Mouse (Mus musculus) embryonic facial prominence, embryonic 13.5 days (tissue): ENCODE measurements at regions not wholly inside any gene's neighbourhood (a gene's known extent, or its start where the extent isn't known, plus 50 kb on each side); places are given as distances from the start of the nearest gene placed in this dataset.

Source experiments
- ATAC-seq: fragments of 200-750 bp; cut with Nextera tagmentation; 2 replicates; pipeline ENCODE4 v1.8.0; 2017; ENCODE audit warnings: low read depth; ENCODE audit not compliant: insufficient number of reproducible peaks, insufficient read depth, low FRiP score, low TSS enrichment
- H3K27ac ChIP-seq: fragments of 300-500 bp; sonication (generic); 2 replicates; pipeline ENCODE4 v1.5.1; 2015; ENCODE audit warnings: moderate library complexity, mild to moderate bottlenecking, inconsistent platforms
- H3K27me3 ChIP-seq: fragments of 300-500 bp; sonication (generic); 2 replicates; pipeline ENCODE4 v1.6.1; 2015; ENCODE audit warnings: mild to moderate bottlenecking, inconsistent platforms
- H3K36me3 ChIP-seq: fragments of 300-500 bp; sonication (generic); 2 replicates; pipeline ENCODE4 v1.6.1; 2015; ENCODE audit warnings: mild to moderate bottlenecking, inconsistent platforms
- H3K4me1 ChIP-seq: fragments of 300-500 bp; sonication (generic); 2 replicates; pipeline ENCODE4 v1.6.1; 2015; ENCODE audit warnings: inconsistent platforms
- H3K4me2 ChIP-seq: fragments of 300-500 bp; sonication (generic); 2 replicates; pipeline ENCODE4 v1.6.1; 2015; ENCODE audit warnings: moderate library complexity, mild to moderate bottlenecking, inconsistent platforms
- H3K4me3 ChIP-seq: fragments of 300-500 bp; sonication (generic); 2 replicates; pipeline ENCODE4 v1.5.1; 2015; ENCODE audit warnings: mild to moderate bottlenecking, inconsistent platforms
- H3K9ac ChIP-seq: fragments of 300-500 bp; sonication (generic); 2 replicates; pipeline ENCODE4 v1.6.1; 2015; ENCODE audit warnings: mild to moderate bottlenecking, inconsistent platforms
- H3K9me3 ChIP-seq: fragments of 300-500 bp; sonication (generic); 2 replicates; pipeline ENCODE4 v1.6.1; 2016; ENCODE audit warnings: inconsistent platforms
- WGBS: fragments of 180-500 bp; shearing (Covaris S2); methylation state at CpG from one replicate; pipeline ENCODE4 v1.1.7; 2015; ENCODE audit warnings: mixed read lengths; 5-methylcytosine and 5-hydroxymethylcytosine counted together

GRCm38 (mm10) chr10:126479743-126480142, 421.4 kb downstream of the Atp23 start:
- Histone ChIP-seq H3K27ac (no peak overlapping the region), H3K27me3 (no peaks in the 10 kb centered on the region), H3K4me1 (no peaks in the 10 kb centered on the region), H3K4me2 (no peak overlapping the region), H3K4me3 (no peak overlapping the region), H3K9me3 (no peaks in the 10 kb centered on the region), H3K9ac (no peak overlapping the region), H3K36me3 (no peaks in the 10 kb centered on the region)
- no peak for ATAC-seq
- 37% methylated on average over 2 of the region's 2 CpGs for WGBS

DNA sequence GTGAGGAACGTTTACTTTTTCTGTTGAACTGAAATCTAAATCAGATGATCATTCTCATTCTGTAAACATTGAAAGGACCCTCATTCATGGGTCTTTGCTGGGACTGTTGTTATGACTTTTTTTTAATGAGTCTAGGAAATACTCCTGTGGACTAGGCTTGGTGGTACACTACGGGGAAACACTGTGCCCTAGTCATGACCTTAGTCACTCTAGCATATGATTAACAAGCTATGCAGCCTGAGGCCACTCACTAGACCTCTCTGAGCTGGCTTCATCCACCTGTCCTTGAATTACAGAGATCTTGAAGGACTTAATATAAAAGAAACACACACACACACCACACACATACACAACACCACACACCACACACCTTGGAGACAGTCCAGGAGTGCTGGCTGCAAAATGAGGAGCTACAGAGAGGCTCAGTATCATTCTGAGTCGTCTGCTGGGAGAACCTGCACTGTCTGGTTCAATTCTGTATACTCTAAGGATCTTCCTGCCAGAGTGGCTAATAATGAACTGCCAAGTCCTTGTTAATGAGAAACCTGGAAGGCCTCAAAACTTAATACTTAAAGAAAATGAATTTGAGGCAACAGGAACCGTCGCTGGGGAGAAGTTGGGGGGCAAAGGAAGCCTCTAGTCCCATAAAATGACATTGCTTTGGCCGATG, 428.0 kb downstream of the Atp23 start:
- no peaks in the 10 kb centered on the region for H3K36me3 ChIP-seq
- no peak for ATAC-seq

DNA sequence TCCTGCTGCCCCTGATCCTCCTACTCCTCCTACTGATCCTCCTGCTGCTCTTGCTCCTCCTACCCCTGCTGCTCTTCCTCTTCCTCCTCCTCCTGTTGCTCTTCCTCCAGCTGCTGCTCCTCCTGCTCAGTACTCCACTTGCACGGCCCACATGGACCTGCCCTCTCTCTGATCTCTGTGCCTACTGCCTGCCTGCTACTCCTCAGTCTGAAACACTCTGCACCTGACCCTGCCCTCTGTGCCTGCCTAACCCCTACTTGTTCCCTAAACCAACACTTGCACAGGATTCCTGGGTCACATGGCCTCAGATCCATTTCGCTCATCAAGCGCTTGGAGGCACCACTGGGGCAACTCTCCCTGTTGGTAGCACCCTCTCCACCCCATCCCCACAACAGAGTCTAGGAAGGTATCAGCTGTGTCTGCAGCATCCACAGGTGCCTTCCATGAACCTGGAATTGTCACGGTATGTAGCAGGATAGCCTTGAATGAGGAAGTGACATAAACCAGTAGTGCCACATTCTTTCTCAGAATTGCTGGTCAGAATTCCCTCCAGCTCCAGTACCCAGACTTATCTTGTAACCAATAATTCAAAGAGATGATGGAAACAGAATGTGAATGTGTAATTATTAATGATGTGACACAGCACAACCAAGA, 430.2 kb downstream of the Atp23 start:
- Histone ChIP-seq H3K4me1 (no peaks in the 10 kb centered on the region), H3K27ac (no peak overlapping the region), H3K36me3 (no peaks in the 10 kb centered on the region), H3K9me3 (no peaks in the 10 kb centered on the region), H3K4me3 (no peak overlapping the region), H3K27me3 (no peaks in the 10 kb centered on the region), H3K9ac (no peak overlapping the region), H3K4me2 (no peak overlapping the region)
- WGBS, result 56% methylated on average over 4 of the region's 4 CpGs
- ATAC-seq, result no peak

More for the DNA sequence above, 428.0 kb downstream of the Atp23 start:
- Histone ChIP-seq H3K9me3 (no peaks in the 10 kb centered on the region), H3K9ac (no peak overlapping the region), H3K4me2 (no peak overlapping the region), H3K27me3 (no peaks in the 10 kb centered on the region), H3K27ac (no peak overlapping the region), H3K4me3 (no peak overlapping the region), H3K4me1 (no peaks in the 10 kb centered on the region)
- 67% methylated on average over 6 of the region's 6 CpGs for WGBS

DNA sequence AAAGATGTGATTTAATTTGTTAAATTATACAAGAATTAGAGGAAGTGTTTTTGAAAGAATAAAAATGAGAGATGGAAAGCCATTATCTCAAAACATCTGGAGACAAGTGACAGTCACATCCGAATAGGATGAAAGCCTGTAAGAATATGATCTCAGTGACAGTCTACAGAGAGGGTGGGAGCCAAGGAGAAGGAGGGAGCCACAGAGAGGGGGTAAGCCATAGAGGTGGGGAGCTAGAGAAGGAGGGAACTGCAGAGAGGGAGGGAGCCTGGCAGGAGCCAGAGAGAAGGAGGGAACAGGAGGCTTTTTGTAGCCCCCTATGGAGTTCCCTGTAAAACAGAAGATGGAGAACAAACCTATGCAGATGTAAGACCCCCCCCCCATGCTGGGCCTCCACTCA, 438.4 kb downstream of the Atp23 start:
- no peak for ATAC-seq
- no peak overlapping the region for H3K4me2 ChIP-seq
- H3K4me1 ChIP-seq, result no peaks in the 10 kb centered on the region
- 43% methylated on average over 1 of the region's 1 CpGs for WGBS
- H3K27me3 ChIP-seq, result no peaks in the 10 kb centered on the region
- H3K9me3 ChIP-seq, result no peaks in the 10 kb centered on the region
- no peak overlapping the region for H3K9ac ChIP-seq
- no peak overlapping the region for H3K4me3 ChIP-seq
- no peak overlapping the region for H3K27ac ChIP-seq
- H3K36me3 ChIP-seq, result no peaks in the 10 kb centered on the region

DNA sequence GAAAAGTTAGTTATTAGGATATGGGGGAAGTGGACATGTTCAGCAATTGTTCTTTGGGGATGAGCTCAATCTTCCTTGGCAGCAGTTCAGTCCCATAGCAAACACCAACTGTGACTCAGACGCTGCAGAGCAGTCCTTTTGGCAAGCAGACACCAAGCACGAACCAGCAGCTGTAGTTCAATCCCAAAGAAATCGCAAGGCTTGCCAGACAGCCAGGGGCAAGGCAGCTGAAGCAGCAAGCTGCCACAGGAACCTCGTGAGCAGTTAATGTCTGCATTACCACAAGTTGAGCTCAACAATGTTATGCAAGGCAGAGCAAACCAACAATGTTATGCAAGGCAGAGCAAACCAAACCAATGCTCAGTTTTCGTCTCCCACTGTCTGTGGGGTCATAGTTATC, 442.6 kb downstream of the Atp23 start:
- WGBS, result 77% methylated on average over 5 of the region's 5 CpGs
- Histone ChIP-seq H3K27me3 (no peaks in the 10 kb centered on the region), H3K27ac (no peak overlapping the region), H3K9ac (no peak overlapping the region), H3K36me3 (no peaks in the 10 kb centered on the region), H3K4me1 (no peaks in the 10 kb centered on the region), H3K4me3 (no peak overlapping the region), H3K9me3 (no peaks in the 10 kb centered on the region), H3K4me2 (no peak overlapping the region)
- ATAC-seq, result no peak

DNA sequence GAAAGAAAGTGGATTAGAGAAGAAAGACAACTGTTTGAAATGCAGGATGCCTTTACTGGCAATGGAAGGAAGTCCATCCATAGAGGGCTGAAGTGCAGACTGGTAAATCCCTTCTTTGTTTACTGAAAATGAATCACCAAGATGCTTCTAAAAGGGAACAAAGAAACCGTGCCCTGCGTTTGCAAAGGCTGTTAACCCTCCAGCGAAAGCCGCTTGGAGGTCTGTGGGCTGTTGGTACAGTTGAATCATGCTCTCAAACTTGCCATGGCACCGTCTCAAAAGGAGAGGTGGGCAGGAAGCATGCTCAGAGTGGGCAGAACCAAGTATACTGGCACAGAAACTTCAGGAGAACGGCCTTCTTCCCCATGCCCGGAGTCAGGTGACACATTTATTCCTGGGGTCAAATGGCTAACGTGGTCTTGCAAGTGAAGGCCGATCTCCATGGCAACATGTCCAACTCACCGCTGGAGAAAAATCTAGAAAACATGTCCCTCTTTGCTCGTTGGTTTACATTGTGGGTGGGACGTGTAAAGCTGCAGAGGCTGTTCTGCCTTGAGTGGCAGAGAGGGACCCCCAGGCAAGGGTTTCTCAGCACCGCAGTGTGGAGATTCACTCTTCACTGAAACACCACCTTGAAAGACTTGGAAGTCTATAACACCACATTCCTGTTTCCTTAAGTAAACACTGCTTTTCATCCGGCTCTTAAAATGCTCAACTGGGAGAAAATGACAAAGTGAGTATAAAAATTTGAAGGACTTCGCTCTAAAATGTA, 448.2 kb downstream of the Atp23 start:
- Histone ChIP-seq H3K4me1 (no peaks in the 10 kb centered on the region), H3K27ac (no peak overlapping the region), H3K9me3 (no peaks in the 10 kb centered on the region), H3K36me3 (no peaks in the 10 kb centered on the region), H3K4me3 (no peak overlapping the region), H3K9ac (no peak overlapping the region), H3K27me3 (no peaks in the 10 kb centered on the region), H3K4me2 (no peak overlapping the region)
- no peak for ATAC-seq
- 76% methylated on average over 15 of the region's 15 CpGs for WGBS

- Histone ChIP-seq H3K27me3 (no peaks in the 10 kb centered on the region), H3K4me1 (no peaks in the 10 kb centered on the region), H3K4me3 (no peak overlapping the region), H3K27ac (no peak overlapping the region), H3K4me2 (no peak overlapping the region), H3K36me3 (no peaks in the 10 kb centered on the region), H3K9me3 (no peaks in the 10 kb centered on the region), H3K9ac (no peak overlapping the region)
- WGBS, result 74% methylated on average over 10 of the region's 10 CpGs
- no peak for ATAC-seq
Measured at GRCm38 (mm10) chr10:126452057-126452622, 449.0 kb downstream of the Atp23 start.

DNA sequence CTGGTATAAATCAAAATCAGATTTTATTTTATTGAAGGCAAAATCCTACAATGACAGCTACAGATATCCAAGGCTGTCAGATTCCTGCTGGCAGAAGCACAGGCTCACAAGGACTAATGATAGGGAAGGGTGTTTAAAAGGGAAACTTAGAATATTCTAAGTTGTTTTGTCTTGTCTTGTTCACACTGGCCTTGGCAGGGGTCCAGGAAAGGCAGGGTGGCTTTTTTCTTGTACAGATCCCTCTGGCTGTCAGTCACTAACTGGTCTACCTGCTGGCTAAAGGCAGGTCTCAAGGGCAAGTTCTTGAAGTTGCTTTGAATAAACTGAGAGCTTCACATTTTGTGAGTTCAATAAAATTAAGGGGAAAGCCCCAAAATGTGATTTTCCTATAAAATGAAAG, 465.3 kb downstream of the Lrig3 start:
- H3K9ac ChIP-seq, result no peak overlapping the region
- no peak overlapping the region for H3K4me2 ChIP-seq
- no peak overlapping the region for H3K27ac ChIP-seq
- no peaks in the 10 kb centered on the region for H3K36me3 ChIP-seq
- no peak for ATAC-seq
- no peaks in the 10 kb centered on the region for H3K9me3 ChIP-seq
- no peaks in the 10 kb centered on the region for H3K4me1 ChIP-seq
- no peak overlapping the region for H3K4me3 ChIP-seq
- H3K27me3 ChIP-seq, result no peaks in the 10 kb centered on the region

DNA sequence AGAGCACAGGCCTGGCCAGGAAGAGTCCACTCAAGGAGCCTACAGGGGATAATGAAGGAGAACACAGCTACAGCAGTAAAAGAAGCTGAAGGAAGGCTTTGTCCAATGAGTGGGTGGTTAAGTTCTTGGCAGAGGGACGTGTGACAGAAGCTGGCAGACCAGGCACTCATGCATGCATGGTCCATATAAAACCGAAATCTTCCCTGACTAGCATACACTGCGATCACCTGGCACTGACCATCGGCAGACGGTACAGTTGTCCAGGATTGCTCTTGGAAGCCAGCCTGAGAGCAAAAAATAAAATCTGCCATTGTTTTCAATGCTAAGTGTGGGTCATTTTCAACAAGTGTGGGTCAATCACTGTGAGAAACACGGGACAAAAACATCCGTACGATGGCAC, 464.4 kb downstream of the Lrig3 start:
- H3K9ac ChIP-seq, result no peak overlapping the region
- H3K4me3 ChIP-seq, result no peak overlapping the region
- no peaks in the 10 kb centered on the region for H3K27me3 ChIP-seq
- no peaks in the 10 kb centered on the region for H3K4me1 ChIP-seq
- H3K27ac ChIP-seq, result no peak overlapping the region
- no peak for ATAC-seq
- WGBS, result 90% methylated on average over 8 of the region's 8 CpGs
- H3K36me3 ChIP-seq, result no peaks in the 10 kb centered on the region
- no peaks in the 10 kb centered on the region for H3K9me3 ChIP-seq
- no peak overlapping the region for H3K4me2 ChIP-seq

DNA sequence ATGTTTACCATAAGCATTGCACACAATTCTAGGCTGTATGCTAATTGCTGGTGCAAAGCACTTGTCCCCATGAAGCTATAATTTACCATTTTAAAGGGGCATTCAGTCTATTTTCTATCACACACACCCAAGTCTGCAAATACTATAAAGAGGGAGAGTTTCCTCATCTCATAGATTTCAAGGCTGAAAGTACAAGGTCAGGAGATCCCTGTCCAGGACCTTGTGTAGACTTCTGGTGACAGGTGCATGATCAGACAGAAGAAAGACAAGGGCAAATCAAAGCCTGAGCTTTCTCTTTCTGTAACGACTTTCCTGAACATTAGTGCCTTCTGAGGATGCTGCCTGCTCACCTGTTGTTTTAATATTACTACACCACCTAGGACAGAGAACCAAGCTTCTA, 463.5 kb downstream of the Lrig3 start:
- H3K9ac ChIP-seq, result no peak overlapping the region
- no peak overlapping the region for H3K4me3 ChIP-seq
- no peak overlapping the region for H3K27ac ChIP-seq
- H3K36me3 ChIP-seq, result no peaks in the 10 kb centered on the region
- no peaks in the 10 kb centered on the region for H3K27me3 ChIP-seq
- ATAC-seq, result no peak
- WGBS, result 76% methylated on average over 1 of the region's 1 CpGs
- H3K9me3 ChIP-seq, result no peaks in the 10 kb centered on the region
- H3K4me1 ChIP-seq, result no peaks in the 10 kb centered on the region
- H3K4me2 ChIP-seq, result no peak overlapping the region

GRCm38 (mm10) chr10:126422066-126422465, 456.1 kb downstream of the Lrig3 start:
- ATAC-seq, result no peak
- H3K36me3 ChIP-seq, result no peaks in the 10 kb centered on the region
- no peak overlapping the region for H3K27ac ChIP-seq
- H3K27me3 ChIP-seq, result no peaks in the 10 kb centered on the region
- H3K9ac ChIP-seq, result no peak overlapping the region
- WGBS, result 46% methylated on average over 6 of the region's 6 CpGs
- no peak overlapping the region for H3K4me3 ChIP-seq
- no peak overlapping the region for H3K4me2 ChIP-seq
- H3K4me1 ChIP-seq, result peaks cover 9% of the 10 kb centered on the region; the same call in 1 of the 2 replicates
- H3K9me3 ChIP-seq, result no peaks in the 10 kb centered on the region

GRCm38 (mm10) chr10:126413786-126414185, 447.8 kb downstream of the Lrig3 start:
- no peaks in the 10 kb centered on the region for H3K27me3 ChIP-seq
- 80% methylated on average over 7 of the region's 7 CpGs for WGBS
- no peaks in the 10 kb centered on the region for H3K36me3 ChIP-seq
- H3K4me2 ChIP-seq, result no peak overlapping the region
- no peak overlapping the region for H3K9ac ChIP-seq
- H3K27ac ChIP-seq, result no peak overlapping the region
- H3K4me3 ChIP-seq, result no peak overlapping the region
- ATAC-seq, result no peak
- peaks cover 3% of the 10 kb centered on the region; the same call in 1 of the 2 replicates for H3K4me1 ChIP-seq
- H3K9me3 ChIP-seq, result peaks cover 4% of the 10 kb centered on the region
